Mouse (Mus musculus): Measurements from ENCODE around the gene Rpl6.
"Not testable (repeated sequence)": the region's sequence is repeated elsewhere in the genome, so short reads cannot be mapped to it uniquely, and the experiment has no call there.

Gene Rpl6

DNA sequence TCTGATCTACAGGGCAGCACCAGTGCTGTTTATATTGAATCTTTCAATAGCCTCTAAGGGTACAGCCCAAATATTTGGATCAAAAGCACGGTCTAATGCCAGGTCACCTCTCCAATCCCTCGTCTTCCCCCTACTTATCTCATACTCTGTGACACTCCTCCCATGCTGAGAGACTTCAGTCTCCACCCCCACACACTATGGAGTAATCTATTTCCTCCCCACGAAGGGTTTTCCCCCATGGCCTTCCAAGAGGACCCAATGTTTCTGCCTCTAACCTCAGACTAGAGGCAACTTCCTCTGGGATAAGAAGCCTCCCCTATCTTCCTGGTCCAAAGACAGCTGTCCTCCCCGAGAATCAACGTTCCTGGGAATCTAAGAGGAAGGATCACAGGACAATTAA is 7.5 kb upstream of the Rpl6 start:
- DNase-seq (ENCODE audit: low read depth, low spot score): no peak

DNA sequence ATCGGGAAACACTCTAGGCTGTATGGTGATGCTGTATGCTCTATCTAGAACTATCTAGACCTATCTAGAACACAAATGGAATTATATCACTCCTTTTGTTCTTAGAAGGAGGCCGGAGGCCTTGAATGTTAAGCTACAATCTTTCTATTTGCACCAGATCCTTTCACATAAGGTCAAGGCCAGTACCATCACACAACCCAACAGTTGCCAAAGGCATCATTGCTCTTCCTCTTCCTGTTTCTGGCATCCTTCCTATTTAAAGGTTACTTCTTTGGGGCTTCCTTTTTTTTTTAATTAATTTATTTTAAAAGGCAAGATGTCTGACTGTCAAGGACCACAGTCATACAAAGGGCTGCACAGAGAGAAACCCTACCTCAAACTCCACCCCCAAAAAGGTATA is 6.9 kb upstream of the Rpl6 start:
- DNase-seq (ENCODE audit: low read depth, low spot score): no peak

DNA sequence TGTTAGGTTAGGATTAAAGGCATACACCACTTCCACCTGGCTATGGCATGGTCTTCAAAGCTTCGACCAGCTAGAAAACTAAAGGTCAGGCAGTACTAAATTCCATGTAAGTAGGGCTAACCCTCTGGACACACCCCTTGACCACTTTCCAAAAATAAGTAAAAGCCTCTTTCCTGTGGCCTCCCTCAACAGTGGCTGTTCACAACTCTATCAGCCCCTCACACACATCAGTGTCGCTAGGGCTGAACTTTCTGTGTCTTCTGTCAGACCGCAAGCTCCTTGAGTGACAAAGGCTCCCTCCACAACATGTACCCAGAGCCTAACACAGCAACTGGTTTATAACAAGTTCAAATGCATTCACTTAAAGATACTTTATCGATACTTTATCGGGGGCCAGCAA is 5.9 kb upstream of the Rpl6 start:
- DNase-seq (ENCODE audit: low read depth, low spot score): no peak

DNA sequence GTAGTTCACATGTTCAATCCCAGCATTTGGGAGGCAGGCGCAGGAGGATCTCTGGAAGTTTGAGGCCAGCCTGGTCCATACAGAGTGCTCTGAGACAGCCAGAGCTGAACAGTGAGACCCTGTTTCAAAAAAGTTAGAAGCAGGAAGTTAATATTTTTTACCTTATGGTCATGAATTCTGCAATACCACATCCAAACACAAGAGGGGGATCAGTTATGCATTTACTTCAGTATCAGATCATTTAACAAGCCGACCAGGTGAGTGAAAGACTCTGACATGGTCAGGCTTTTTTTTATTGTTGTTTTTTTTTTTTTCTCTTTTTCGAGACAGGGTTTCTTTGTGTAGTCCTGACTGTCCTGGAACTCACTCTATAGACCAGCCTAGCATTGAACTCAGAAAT is 2.5 kb upstream of the Rpl6 start:
- DNase-seq (ENCODE audit: low read depth, low spot score): peak; percentile 73

DNA sequence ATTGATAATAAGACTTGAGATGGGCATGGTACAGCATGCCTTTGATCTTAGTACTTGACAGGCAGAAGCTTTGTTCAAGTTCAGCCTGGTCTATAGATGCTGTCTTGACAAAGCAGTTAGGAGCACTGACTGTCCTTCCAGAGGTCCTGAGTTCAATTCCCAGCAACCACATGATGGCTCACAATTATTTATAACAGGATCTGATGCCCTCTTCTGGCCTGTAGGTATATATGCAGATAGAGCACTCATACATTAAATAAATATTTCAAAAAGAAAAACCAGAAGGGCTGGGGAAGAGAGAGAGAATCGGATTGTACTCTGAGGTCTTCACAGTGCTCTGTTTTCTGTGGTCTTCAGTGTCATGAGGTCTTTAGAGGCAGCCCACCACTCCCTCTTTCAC is 1.8 kb upstream of the Rpl6 start:
- DNase-seq (ENCODE audit: low read depth, low spot score): no peak

DNA sequence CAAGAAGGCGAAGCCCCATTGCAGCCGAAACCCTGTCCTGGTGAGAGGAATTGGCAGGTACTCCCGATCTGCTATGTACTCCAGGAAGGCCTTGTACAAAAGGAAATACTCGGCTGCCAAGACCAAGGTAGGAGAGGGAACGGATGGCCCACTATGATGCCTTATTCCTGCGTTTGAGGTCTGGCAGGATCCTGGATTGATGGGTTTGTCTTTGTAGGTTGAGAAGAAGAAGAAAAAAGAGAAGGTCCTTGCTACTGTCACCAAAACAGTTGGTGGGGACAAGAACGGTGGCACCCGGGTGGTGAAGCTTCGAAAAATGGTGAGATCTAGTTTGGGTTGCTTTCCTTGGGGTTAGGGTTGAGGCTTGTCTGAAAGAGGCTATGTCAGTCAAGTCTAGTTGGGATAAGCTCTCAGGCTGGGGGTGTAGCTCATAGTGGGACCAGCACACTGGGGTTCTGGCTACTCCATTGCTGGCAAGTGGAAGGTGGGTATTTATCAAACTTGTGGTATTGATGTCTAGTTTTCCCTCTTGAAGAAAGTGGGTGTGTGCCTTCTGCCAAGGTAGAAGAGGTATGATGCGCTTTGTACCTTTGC is 1.4 kb downstream of the Rpl6 start:
- DNase-seq (ENCODE audit: low read depth, low spot score): not testable (repeated sequence)

DNA sequence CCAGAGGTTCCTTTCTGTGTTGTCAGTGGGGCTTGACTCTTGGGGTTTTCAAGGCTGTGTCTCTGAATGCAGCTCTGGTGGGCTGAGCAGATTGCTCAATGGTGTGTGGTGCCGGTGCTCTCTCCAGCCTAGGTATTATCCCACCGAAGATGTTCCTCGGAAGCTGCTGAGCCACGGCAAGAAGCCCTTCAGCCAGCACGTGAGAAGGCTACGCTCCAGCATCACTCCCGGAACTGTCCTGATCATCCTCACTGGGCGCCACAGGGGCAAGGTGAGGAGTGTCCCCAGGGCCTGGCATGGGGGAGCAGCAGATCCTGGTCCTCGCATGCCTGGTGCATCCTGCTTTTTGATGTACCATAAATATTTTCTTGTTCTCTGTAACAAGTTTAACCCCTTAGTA is 2.3 kb downstream of the Rpl6 start:
- no peak for DNase-seq (ENCODE audit: low read depth, low spot score)

DNA sequence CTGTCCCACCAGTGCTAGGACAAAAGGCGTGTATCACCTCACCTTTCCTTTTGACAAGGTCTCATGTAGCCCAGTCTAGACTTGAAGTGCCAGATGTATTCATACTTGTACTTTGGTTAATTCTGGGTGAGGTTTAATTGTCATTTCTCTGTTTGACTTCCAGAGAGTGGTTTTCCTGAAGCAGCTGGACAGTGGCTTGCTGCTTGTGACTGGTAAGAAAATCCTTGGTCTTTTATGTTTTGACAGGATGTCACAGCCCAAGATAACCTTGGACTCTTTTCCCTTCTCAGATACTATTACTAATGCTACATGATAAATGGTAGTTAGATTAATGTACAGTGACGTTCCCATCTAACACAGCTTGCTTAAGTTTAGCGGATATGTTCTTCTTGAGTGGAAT is 2.7 kb downstream of the Rpl6 start:
- DNase-seq (ENCODE audit: low read depth, low spot score): no peak

DNA sequence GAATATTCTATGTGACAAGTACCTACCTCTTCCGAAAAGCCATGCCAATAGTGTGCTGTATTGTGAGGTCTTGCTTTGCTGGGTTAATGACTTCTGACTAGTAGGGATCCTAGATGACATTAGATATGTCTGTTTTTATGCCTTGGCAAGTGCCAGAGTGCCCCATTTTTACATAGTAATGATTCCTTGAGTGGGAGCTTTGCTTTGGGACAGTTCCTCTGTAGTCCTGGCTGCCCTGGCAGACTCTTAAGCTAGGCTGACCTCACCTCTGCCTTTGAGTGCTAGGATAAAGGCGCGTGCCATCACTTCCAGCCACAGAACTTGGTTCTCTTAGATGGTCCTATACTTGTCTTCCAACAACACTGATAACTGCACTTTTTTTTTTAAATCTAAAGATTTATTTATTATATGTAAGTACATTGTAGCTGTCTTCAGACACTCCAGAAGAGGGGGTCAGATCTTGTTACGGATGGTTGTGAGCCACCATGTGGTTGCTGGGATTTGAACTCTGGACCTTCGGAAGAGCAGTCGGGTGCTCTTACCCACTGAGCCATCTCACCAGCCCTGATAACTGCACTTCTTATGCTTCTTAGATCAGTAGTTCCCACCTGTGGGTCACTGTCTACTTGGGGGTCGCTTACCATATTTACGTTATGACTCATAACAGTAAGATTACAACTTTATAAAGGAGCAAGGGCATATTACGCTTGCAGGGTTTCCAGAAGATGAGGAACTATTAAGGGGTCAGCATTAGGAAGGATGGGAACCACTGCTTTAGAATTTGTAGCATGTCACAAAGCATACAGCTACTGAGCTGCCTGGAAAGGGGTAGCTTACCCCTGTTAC is 5.7 kb downstream of the Rpl6 start:
- DNase-seq (ENCODE audit: low read depth, low spot score): no peak

DNA sequence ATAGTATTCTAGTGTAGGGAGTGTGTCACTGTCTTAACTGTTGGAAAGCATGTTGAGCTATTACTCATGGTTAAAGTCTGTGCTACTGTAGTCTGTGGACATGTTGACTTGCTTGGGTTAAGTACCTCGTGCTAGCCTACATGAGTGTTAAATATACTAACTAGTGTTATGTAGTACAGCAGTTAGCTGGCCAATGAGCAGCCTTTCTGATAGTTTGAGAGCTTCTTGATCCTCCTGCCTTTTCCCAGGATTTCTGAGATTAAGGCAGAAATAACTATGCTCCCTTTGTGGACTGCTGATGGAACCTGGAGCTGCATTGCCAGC is 6.3 kb downstream of the Rpl6 start:
- DNase-seq (ENCODE audit: low read depth, low spot score): no peak

DNA sequence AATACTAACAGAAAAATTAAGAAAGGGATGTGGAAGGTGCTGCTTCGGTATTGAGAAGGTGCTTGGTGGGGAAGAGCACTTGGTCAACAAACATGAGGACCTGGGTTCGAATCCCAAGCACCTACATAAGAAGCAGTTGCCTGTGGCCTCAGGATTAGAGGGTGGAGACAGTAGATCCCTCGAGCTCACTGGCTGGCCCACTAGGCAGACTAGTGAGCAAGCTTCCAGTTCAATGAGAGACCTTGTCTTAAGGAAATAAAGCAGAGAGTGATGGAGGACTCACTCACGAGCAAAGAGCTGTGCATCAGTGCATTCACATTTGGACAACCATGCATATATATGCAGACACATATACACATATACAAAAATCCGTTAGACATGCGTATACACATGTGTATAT is 7.8 kb downstream of the Rpl6 start:
- no peak for DNase-seq (ENCODE audit: low read depth, low spot score)

DNA sequence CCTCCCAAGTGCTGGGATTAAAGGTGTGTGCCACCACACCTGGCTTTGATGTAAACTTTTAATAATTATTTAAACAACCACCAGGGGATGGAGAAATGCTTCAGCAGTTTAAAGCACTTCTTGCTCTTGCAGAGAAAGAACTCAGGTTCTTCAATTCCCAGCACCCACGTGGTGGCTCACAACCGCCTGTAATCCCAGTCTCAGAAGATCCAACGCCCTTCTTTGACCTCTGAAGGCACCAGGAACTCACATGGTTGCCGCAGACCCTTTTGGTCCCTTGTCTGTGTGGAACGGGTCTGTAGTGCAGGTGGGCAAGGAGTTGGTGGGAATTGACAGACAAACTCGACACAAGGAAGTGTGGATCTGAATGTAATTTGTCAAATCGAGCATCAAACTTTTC is 10.4 kb downstream of the Rpl6 start:
- no peak for DNase-seq (ENCODE audit: low read depth, low spot score)

DNA sequence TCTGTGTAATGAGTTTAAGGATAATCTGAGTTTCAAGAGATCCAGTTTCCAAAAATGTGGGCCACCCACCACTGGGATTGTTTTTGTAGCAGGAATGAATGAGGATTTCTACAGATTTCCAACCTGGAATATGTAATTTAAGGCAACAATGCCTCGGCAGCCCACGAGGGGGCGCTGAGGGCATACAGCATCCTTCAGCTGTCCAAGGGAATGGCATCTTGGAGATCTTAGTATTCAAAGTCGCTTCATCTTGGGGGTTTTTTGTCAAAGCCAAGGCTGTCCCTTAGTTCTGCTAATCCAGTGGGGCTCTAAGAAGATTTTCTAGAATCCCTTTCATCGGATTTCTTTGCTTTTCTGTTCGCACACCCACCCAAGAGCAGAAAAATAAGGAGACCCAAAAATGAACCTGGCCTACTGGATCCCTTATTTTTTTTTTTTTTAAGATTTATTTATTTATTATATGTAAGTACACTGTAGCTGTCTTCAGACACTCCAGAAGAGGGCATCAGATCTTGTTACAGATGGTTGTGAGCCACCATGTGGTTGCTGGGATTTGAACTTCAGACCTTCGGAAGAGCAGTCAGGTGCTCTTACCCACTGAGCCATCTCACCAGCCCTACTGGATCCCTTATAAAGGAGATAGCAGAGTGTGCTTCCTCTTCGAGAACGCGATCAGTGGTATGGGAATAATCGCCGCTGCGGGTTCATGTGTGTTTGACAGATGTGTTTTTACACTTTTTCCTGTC is 11.3 kb downstream of the Rpl6 start:
- peak; percentile 73 for DNase-seq (ENCODE audit: low read depth, low spot score)

DNA sequence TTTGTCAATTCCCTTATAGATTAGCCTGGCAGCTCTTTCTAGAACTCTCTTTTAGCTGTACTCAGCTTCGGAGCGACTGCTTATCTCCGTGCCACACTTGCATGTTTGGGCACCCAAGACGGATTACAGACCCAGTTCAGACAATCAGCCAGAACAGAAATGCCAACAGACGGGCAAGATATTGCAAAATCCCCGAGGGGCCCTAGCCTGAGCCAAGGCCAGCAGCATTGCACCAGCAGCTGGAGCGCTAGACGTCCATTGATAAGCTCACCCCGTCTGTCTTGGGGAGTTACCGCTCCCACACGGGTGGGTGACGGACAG is 11.8 kb downstream of the Rpl6 start:
- DNase-seq (ENCODE audit: low read depth, low spot score): no peak

DNA sequence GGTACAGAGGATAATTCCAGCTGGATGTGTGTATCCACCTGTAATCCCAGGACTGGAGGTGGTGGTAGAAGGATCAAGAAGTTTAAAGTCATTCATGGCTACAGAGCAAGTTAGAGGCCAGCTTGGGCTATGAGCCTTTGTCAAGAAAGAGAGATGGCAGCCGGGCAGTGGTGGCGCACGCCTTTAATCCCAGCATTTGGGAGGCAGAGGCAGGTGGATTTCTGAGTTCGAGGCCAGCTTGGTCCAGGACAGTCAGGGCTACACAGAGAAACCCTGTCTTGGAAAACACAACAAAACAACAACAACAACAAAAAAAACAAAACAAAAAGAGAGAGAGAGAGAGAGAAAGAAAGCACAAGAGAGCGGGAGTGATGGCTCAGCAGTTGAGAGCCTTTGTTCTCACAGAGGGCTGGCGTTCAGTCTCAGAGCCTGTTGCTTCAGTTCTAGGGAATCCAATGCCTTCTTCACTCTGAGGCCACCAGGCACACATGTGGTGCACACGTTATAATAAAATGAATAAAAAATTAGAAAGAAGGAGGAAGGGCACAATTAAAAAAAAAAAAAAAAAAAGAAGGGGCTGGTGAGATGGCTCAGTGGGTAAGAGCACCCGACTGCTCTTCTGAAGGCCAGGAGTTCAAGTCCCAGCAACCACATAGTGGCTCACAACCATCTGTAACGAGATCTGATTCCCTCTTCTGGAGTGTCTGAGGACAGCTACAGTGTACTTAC is 12.5 kb downstream of the Rpl6 start:
- DNase-seq (ENCODE audit: low read depth, low spot score): not testable (repeated sequence)

DNA sequence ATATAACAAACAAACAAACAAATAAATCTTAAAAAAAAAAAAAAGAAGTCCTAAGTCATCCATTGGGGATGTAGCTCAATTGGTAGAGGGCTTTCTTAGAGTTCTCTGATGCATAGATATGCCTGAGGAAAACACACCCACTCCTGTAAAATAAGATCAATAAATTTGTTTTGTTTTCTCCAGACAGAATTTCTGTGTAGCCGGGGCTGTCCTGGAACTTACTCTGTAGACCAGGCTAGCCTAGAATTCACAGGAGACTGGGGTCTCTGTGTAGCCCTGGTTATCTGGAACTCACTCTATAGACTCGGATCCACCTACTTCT is 13.0 kb downstream of the Rpl6 start:
- no peak for DNase-seq (ENCODE audit: low read depth, low spot score)

DNA sequence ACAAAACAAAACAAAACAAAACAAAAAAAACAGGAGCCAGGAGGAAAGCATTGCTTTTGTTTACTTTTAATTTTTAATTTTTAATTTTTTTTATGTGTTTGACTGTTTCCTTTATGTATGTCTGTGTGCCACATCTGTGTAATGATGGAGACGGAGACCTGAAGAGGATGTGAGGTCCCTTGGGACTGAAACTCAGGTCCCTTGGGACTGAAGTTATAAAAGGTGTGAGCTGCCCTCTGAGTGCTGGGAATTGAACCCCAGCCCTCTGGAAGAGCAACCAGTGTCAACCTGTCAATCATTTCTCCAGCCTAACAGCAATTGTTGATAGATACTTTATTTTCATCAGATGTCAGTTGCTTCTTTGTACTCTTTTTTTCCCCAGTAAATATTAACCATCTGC is 14.9 kb downstream of the Rpl6 start:
- DNase-seq (ENCODE audit: low read depth, low spot score): no peak

DNA sequence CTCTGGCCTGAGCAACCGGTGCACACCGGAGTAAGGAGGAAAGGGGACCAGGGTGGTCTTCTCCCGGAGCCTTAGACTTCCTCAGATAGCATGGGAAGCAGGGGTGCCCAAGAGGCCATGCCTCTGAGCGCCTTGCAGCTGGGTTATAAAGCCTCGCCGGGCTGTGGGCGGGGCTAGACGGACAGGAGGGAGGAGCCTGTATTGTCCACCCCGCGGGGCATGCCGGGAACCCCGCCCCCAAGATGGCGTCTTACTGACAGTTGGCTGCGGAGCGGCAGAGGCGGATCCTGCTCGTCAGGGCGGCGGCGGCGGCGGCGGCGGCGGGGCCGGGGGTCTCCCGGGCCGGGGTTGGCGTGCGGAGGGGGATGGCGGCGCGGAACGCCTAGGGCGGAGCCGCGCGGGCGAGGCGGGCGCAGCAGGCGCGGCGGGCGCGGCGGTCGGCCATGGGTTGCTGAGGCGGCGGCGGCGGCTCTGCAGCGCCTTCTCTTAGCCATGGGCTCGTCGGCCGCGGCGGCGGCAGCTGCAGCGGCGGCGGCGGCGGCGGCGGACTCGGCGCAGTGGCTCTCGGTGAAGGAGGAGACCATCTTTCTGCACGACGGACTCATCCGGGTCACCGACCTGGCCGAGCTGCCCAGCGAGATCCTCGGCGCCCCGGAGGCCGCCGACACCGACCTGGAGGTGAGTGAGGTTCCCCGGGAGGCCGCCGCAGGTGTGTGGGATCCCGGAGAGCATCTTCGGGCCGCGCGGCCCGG is 15.9 kb downstream of the Rpl6 start, which contains the start of gene Hectd4:
Hectd4 (plus strand) TSS at position 240 of the 752 bp plus-strand sequence.
- peak; percentile 93 for DNase-seq (ENCODE audit: low read depth, low spot score)

DNA sequence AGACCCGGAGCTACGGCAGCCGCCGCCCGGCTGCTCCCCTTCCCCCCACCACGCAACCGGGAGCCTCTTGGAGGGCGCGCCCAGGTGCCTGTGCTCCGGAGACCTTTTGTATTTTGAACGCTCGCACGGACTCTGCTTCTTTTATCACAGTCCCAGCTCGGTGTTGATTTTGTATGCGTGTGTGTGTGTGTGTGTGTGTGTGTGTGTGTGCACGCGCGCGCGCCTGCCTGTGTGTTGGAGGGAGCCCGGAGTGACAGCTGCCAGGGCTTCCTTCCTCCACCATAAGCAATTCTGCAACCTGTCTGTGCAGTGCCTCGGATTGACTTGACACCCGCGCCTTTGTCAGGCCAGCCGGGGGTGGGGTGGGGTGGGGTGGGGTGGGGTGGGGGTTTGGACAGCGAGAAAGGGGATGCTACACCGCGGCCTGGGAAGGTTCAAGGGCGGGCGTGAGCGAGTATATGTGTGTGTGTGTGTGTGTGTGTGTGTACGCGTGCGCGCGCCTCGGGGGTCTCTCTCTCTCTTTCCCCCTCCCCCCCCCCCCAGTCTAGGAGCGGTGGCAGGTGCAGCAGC is 16.5 kb downstream of the Rpl6 start:
- DNase-seq (ENCODE audit: low read depth, low spot score): peak; percentile 44

DNA sequence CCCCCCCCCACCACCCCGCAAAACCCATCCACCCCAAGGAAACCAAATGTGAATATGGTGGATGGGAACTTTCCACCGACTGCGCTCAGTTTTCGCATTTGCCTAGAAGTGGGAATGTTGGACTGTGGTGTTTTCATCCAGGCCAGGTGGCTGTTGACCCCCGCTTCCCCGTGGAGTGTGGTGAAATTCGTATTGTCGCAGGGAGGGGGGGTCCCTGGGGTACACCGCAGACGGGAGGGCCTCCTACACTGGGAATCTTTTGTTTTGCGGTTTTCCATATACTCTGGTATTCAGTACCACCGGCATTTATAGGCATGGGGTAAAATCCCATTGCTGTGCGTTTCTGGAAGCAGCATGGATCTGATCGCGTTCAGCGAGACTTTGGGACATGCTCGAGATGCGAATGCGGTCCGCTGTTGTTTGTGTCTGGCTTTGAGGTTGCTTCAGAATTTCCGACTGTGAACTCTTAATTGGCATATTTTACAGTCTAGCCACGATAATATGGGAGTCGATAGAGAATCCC is 17.1 kb downstream of the Rpl6 start:
- DNase-seq (ENCODE audit: low read depth, low spot score): no peak

DNA sequence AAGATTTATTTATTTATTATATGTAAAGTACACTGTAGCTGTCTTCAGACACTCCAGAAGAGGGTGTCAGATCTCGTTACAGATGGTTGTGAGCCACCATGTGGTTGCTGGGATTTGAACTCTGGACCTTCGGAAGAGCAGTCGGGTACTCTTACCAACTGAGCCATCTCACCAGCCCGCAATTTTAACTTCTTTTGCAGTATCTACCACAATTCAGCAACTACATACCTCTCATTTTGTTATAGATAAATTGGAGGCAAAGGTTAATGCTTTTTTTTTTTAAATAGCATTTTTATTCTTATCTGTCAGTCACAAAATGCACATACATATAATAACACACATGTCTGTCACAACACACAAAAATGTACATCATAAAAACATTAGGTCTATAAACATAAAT is 19.7 kb downstream of the Rpl6 start:
- not testable (repeated sequence) for DNase-seq (ENCODE audit: low read depth, low spot score)

All from ES-CJ7 (cell line).